Mouse (Mus musculus): ENCODE data around the gene Capza3.

Capza3 gene

GRCm38 (mm10) chr6:140040952-140041351 lies at the start of gene Capza3:
Gene Capza3, plus strand, starts transcription at chr6:140041252.
- no peak for DNase-seq (ENCODE audit: low spot score)

GRCm38 (mm10) chr6:140005181-140005580 lies 35.9 kb upstream of the Capza3 start:
- DNase-seq (ENCODE audit: low spot score), result no peak

GRCm38 (mm10) chr6:140024404-140024803 lies 16.6 kb upstream of the Capza3 start:
- DNase-seq (ENCODE audit: low spot score), result no peak

- DNase-seq (ENCODE audit: low spot score), result no peak
These were observed 305 bp downstream of the Capza3 start, which contains the start of gene Plcz1 for GRCm38 (mm10) chr6:140041357-140041756. Gene Plcz1, minus strand, starts transcription at chr6:140041457.

- no peak for DNase-seq (ENCODE audit: low spot score)
These were observed 10.4 kb downstream of the Capza3 start for GRCm38 (mm10) chr6:140051476-140051875.

- DNase-seq (ENCODE audit: low spot score), result no peak
These were observed 13.3 kb downstream of the Capza3 start for GRCm38 (mm10) chr6:140054271-140054928.

- no peak for DNase-seq (ENCODE audit: low spot score)
These were observed 28.1 kb downstream of the Capza3 start for GRCm38 (mm10) chr6:140069177-140069576.

GRCm38 (mm10) chr6:140080933-140081332 lies 39.9 kb downstream of the Capza3 start:
- no peak for DNase-seq (ENCODE audit: low spot score)

GRCm38 (mm10) chr6:140081739-140082138 lies 40.7 kb downstream of the Capza3 start:
- peak; percentile 19 for DNase-seq (ENCODE audit: low spot score)

GRCm38 (mm10) chr6:140089855-140090254 lies 48.8 kb downstream of the Capza3 start:
- DNase-seq (ENCODE audit: low spot score), result no peak
